Mouse (Mus musculus): ENCODE results near the gene Eno2. TPM values are rescaled to one million over a fixed set of nuclear protein-coding genes. Genes with fewer than 3 reads are reported as not detected.

Eno2 gene
- 3.4 and 5.4 TPM in 2 replicates for polyA plus RNA-seq (2016; fragmentation: Nextera tagmentation; extraction: Ambion mirVana)

DNA sequence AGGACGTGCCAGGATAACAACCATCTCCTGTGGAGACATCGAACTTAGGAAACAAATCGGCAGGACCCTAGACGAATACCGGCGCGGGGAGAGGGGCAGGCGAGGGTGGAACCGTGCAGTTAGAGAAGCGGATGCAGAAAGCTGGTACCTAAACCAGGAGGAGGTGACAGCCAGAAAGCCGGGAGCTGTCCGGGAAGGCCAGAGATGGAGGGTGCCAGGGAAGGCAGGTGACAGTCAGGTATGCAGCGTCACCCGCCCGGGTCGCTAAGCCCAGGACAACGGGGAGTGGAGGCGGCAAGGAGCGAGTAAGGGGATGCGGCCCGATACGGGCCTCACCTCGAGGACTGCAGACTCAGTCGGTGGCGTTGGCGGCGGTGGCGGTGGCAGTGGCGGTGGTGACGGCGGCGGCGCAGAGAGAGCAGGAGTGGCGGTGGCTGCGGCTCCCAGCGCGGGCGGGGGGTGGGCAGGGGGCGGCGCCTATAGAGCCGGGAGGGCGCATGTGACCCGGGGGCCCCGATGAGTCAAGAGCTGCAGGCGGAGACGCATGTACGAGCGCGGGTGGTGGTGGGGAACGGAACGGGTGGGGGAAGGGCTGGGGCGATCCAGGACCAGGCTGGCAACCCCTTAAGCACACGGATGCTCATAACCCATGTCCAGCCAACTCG, at the start of gene Eno2:
Eno2 (minus strand) TSS at position 573 of the 665 bp plus-strand sequence.
- Histone ChIP-seq H3K27ac (peak within 1 kb of the TSS; percentile 82), H3K36me3 (no peaks in the 10 kb centered on the region), H3K9me3 (no peaks in the 10 kb centered on the region), H3K4me3 (peak within 1 kb of the TSS; percentile 65), H3K27me3 (ENCODE audit: insufficient read depth, poor library complexity, severe bottlenecking) (peaks cover 74% of the 10 kb centered on the region), H3K4me1 (replicated peaks) (peaks cover 43% of the 10 kb centered on the region)
- DNase-seq (ENCODE audit: low spot score), result peak; percentile 60
- WGBS, result 1% methylated on average over 54 of the region's 54 CpGs

DNA sequence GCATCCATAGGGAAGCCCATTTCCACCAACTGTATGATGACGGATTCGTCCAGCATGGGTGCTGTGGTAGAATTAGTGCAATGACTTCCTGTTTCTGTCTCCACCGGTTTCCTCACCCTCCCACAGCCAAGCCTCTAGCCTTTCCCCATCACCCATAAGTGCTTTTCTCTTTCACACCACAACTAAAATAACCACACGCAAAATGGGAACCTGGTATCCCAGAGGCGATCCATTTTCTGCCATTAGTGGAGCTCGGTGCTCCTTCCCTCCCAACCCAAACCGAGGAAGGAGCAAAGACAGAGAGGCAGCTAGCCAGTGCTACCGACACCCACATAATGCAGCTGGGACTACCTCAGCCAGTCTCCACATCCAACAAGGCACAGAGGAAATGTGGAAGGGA, 48.5 kb upstream of the Eno2 start:
- DNase-seq (ENCODE audit: low spot score), result no peak
- Histone ChIP-seq H3K4me3 (no peak overlapping the region), H3K27ac (no peak overlapping the region), H3K36me3 (peaks cover 81% of the 10 kb centered on the region), H3K9me3 (no peaks in the 10 kb centered on the region), H3K27me3 (ENCODE audit: insufficient read depth, poor library complexity, severe bottlenecking) (no peaks in the 10 kb centered on the region), H3K4me1 (replicated peaks) (peaks cover 23% of the 10 kb centered on the region)
- WGBS, result 93% methylated on average over 8 of the region's 8 CpGs

DNA sequence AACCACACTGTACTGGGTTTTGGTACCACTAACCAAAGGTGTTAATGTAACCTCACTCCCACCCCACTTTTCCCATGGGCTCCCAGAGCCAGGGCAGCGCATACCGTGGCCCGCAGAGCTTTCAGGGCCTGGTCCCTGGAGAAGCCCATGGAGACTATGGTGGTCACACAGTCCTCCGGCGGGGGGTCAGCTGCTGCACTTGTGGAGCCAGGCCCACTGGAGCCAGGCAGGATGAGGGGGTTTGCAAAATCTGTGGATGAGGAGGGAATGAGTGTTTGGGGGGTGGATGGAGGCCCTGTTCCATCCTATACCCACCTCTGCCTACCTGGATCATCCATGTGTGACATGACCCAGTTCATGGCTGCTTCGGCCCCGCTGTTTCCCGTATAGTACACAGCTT, 48.1 kb upstream of the Eno2 start:
- H3K4me1 ChIP-seq (replicated peaks), result peaks cover 28% of the 10 kb centered on the region
- no peak overlapping the region for H3K4me3 ChIP-seq
- H3K9me3 ChIP-seq, result no peaks in the 10 kb centered on the region
- H3K27ac ChIP-seq, result no peak overlapping the region
- DNase-seq (ENCODE audit: low spot score), result no peak
- over 99% methylated on average over 8 of the region's 8 CpGs for WGBS
- H3K36me3 ChIP-seq, result peaks cover 80% of the 10 kb centered on the region
- H3K27me3 ChIP-seq (ENCODE audit: insufficient read depth, poor library complexity, severe bottlenecking), result no peaks in the 10 kb centered on the region

DNA sequence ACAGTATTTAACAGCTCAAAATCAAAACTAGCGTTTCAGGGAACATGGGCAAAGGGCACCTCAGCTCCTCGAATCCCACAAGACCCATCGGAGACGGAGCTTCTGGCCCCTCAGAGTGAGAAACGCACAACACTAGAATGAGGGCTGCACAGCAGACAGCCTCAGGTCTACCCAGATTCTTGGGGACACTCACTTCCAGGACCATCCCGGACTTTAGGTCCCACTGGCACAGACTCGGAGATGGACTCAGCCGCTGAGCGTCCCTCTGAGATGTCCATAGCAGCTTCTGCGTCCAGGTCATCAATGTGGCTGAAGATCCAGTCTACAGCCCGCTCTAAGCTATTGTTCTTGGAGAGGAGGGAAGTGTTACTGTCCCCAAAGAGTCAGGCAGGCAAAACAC, 47.7 kb upstream of the Eno2 start:
- 93% methylated on average over 11 of the region's 11 CpGs for WGBS
- H3K36me3 ChIP-seq, result peaks cover 80% of the 10 kb centered on the region

DNA sequence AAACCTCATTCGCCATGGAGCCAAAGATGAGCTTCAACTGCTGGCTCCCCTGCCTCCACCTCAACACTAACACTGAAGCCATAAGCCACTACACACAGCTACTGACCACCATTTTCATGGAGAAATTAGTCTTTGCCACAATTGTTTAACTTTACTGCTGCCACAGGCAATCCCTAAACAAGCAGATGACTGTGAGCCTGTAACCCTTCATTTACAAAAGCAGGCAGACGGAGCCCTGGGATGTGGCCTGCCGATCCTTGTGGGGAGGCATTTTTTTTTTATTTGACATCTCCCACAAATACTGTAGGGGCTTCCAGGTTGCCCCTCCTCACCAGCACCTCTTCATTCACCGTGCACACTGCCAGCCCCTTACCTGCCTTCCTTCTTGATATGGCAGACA, 47.1 kb upstream of the Eno2 start:
- H3K27ac ChIP-seq, result no peak overlapping the region
- no peak overlapping the region for H3K4me3 ChIP-seq
- H3K36me3 ChIP-seq, result peaks cover 80% of the 10 kb centered on the region
- no peaks in the 10 kb centered on the region for H3K9me3 ChIP-seq
- WGBS, result 93% methylated on average over 4 of the region's 4 CpGs
- no peak for DNase-seq (ENCODE audit: low spot score)
- no peaks in the 10 kb centered on the region for H3K27me3 ChIP-seq (ENCODE audit: insufficient read depth, poor library complexity, severe bottlenecking)
- H3K4me1 ChIP-seq (replicated peaks), result peaks cover 37% of the 10 kb centered on the region

More for the DNA sequence above, 47.7 kb upstream of the Eno2 start:
- Histone ChIP-seq H3K4me3 (no peak overlapping the region), H3K27ac (no peak overlapping the region), H3K9me3 (no peaks in the 10 kb centered on the region), H3K4me1 (replicated peaks) (peaks cover 32% of the 10 kb centered on the region), H3K27me3 (ENCODE audit: insufficient read depth, poor library complexity, severe bottlenecking) (no peaks in the 10 kb centered on the region)
- DNase-seq (ENCODE audit: low spot score), result no peak

DNA sequence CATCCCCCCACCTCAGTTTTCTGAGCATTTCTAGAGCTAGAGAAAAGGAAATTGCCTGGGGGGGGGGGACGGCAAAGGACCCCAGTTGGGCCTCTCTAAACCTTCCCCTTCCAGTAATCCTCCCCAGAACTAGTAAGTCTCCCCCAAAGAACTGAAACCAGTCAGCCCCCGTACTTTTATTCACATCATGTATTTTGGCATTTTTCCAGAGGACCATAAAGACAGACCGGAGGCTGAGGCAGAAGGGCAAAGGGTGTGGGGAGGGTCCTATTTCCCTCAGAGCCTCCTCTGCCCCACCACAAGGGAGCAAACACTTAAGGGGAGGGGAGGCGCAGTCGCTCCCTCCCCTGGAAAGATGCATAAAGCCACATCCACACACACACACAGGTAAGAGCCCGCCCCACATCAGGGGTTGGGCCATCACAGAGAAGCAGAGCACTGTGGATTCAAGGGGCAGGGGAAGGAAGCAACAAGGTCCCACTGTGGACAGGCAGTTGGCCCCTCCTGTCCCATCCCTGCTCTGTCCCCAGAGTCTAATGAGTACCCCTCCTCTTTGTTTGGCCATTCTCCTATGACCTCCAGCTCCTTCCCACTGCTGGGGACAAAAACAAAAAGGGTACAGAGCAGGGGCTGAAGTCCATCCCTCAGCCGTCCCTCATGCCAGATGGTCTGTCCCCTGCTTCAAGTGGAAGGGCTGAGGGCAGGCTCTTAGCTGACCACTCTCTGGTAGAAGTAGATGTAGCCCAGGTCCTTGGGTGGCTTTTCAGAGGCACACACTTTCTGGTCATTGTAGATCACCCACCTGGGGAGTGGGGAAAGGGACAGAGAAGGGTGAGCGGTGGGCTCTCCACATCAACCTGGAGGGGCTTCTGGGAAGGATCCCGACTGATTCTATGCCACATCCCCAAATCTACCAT, 45.6 kb upstream of the Eno2 start:
- DNase-seq (ENCODE audit: low spot score), result no peak
- peaks cover 45% of the 10 kb centered on the region for H3K4me1 ChIP-seq (replicated peaks)
- H3K9me3 ChIP-seq, result no peaks in the 10 kb centered on the region
- H3K4me3 ChIP-seq, result peak overlapping the region; percentile 92
- peaks cover 80% of the 10 kb centered on the region for H3K36me3 ChIP-seq
- WGBS, result 80% methylated on average over 9 of the region's 9 CpGs
- no peaks in the 10 kb centered on the region for H3K27me3 ChIP-seq (ENCODE audit: insufficient read depth, poor library complexity, severe bottlenecking)
- no peak overlapping the region; the same call in 1 of the 2 replicates for H3K27ac ChIP-seq

DNA sequence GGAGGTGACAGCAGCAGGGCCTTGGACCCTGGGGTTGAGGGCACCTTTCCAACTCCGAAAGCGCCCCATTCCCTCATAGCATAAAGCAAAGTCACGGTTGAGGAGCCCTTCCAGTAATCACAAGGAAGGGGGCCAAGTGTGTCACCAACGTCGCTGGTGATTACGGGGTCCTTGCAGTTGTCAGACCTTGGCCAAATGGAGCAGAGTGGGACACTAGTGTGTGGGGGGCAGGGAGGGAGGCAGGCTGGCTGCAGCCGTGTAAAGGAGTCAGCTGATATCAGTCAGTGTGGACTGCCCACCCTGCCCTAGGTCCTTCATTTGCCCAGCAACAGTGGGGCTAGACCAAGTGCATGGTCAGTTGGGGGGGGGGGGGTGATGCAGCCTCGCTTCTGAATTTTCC, 45.0 kb upstream of the Eno2 start:
- 47% methylated on average over 8 of the region's 8 CpGs for WGBS
- no peak for DNase-seq (ENCODE audit: low spot score)

DNA sequence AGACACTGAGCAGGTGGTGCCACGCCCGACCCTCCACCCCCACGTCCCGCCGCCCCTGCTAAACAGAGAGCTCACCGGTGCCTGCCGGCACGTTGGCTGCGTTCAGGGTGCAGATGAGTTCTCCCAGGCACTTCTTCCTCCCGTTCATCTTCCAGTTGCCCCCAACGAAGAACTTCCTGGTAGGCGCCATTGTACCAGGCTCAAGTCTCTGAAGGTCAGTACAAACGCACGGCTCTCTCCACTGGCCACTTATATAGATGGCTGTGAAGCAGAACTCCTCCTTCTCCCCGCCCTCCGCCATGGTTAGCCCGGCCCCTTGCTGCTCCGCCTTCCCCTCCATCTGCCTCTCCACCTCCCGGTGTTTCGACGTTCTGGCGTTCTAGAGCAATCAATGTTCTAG, 44.5 kb upstream of the Eno2 start, which contains the start of gene Tpi1:
Tpi1 (minus strand) TSS at position 364 of the 400 bp plus-strand sequence.
- no peaks in the 10 kb centered on the region for H3K9me3 ChIP-seq
- under 1% methylated on average over 22 of the region's 22 CpGs for WGBS
- H3K36me3 ChIP-seq, result peaks cover 69% of the 10 kb centered on the region
- H3K27ac ChIP-seq, result peak within 1 kb of the TSS; percentile 98
- no peaks in the 10 kb centered on the region for H3K27me3 ChIP-seq (ENCODE audit: insufficient read depth, poor library complexity, severe bottlenecking)
- H3K4me1 ChIP-seq (replicated peaks), result peaks cover 57% of the 10 kb centered on the region
- peak; percentile 90 for DNase-seq (ENCODE audit: low spot score)
- H3K4me3 ChIP-seq, result peak within 1 kb of the TSS; percentile 92

More for the DNA sequence above, 45.0 kb upstream of the Eno2 start:
- Histone ChIP-seq H3K4me1 (replicated peaks) (peaks cover 52% of the 10 kb centered on the region), H3K9me3 (no peaks in the 10 kb centered on the region), H3K27ac (peak overlapping the region; percentile 98), H3K4me3 (peak overlapping the region; percentile 92), H3K27me3 (ENCODE audit: insufficient read depth, poor library complexity, severe bottlenecking) (no peaks in the 10 kb centered on the region), H3K36me3 (peaks cover 74% of the 10 kb centered on the region)

DNA sequence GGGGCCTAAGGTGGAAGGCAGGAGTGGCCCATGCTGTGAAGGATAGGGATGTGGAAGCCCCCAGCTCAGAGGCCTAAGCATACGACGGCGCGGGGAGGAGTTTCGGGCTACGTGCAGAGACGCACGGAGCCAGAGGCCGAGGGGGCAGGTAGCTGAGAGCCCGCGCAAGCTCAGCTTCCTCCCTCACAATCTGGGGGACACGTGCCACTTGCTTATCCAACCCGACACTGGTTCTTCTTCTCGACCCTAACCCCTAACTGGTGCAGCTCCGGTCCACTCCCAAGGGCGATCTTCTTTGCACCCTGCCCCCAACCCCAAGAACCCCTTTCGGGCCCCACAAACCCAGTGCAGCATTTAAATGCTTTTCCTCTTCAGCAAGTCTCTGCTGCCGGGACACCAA, 44.0 kb upstream of the Eno2 start:
- DNase-seq (ENCODE audit: low spot score), result peak; percentile 76
- H3K36me3 ChIP-seq, result peaks cover 65% of the 10 kb centered on the region
- no peaks in the 10 kb centered on the region for H3K27me3 ChIP-seq (ENCODE audit: insufficient read depth, poor library complexity, severe bottlenecking)
- H3K9me3 ChIP-seq, result no peaks in the 10 kb centered on the region
- peak overlapping the region; percentile 98 for H3K27ac ChIP-seq
- 1% methylated on average over 18 of the region's 18 CpGs for WGBS
- peaks cover 61% of the 10 kb centered on the region for H3K4me1 ChIP-seq (replicated peaks)
- H3K4me3 ChIP-seq, result peak overlapping the region; percentile 92

DNA sequence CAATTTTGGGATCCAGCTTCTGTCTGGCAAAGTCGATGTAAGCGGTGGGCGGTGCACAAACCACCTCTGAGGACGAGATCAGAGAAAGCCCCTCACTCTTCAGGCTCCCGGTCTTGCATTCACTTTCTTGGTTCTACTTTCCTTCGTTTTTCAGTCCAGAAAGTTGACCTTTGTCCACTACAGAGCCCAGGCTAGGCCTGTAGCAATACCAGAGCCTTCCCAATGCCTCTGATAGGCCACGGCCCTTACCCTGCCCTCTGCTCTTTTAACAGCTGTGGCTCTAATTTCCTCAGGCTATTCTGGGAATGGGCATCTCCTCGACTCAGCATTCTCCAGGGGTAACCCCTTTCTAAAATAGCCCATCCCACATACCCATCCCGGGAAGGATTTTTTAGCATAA, 43.4 kb upstream of the Eno2 start:
- H3K4me3 ChIP-seq, result peak overlapping the region; percentile 92
- H3K27me3 ChIP-seq (ENCODE audit: insufficient read depth, poor library complexity, severe bottlenecking), result no peaks in the 10 kb centered on the region
- peaks cover 58% of the 10 kb centered on the region for H3K36me3 ChIP-seq
- peaks cover 68% of the 10 kb centered on the region for H3K4me1 ChIP-seq (replicated peaks)
- H3K27ac ChIP-seq, result peak overlapping the region; percentile 98
- DNase-seq (ENCODE audit: low spot score), result no peak
- 25% methylated on average over 9 of the region's 9 CpGs for WGBS
- no peaks in the 10 kb centered on the region for H3K9me3 ChIP-seq

DNA sequence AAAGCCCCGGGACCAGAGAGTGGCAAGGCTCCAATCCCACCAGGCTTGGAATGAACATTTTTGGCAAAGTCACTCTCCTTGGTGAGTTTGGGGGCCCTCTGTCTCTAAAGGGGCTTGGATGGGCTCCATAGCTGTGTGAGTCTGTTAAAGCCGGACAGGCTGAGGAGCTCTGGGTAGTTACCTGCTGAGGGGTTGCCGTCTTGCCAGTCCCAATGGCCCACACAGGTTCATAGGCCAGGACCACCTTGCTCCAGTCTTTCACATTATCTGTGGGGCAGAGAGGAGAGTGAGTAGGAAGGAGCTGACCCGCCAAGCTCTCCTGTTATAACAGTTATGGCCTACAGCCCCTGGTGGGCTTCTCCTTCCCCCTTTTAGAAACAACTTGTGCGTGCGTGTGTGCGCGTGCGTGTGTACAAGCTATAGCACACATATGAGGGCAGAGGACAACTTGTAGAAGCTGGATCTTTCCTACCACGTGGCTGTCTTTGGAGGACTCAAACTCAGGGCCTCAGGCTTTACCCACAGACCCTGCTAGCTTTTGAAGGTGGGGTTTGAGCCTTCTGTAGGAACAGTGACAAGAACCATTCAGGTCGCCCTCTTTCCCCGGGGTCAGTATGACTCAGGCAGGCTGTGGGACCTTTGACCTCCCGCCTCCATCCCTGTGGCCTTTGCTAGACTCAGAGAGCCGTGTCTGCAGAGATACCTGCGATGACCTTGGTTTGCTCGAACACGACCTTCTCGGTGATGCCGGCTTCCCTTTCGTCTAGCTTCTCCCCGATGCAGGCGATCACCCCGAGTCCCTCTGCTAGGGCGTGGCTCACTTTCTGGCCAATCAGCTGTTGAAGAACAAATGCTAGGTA, 42.5 kb upstream of the Eno2 start:
- Histone ChIP-seq H3K4me3 (peak overlapping the region; percentile 92), H3K27me3 (ENCODE audit: insufficient read depth, poor library complexity, severe bottlenecking) (no peaks in the 10 kb centered on the region), H3K4me1 (replicated peaks) (peaks cover 69% of the 10 kb centered on the region), H3K27ac (peak overlapping the region; percentile 98), H3K9me3 (no peaks in the 10 kb centered on the region), H3K36me3 (peaks cover 49% of the 10 kb centered on the region)
- DNase-seq (ENCODE audit: low spot score), result no peak
- WGBS, result 82% methylated on average over 24 of the region's 24 CpGs

DNA sequence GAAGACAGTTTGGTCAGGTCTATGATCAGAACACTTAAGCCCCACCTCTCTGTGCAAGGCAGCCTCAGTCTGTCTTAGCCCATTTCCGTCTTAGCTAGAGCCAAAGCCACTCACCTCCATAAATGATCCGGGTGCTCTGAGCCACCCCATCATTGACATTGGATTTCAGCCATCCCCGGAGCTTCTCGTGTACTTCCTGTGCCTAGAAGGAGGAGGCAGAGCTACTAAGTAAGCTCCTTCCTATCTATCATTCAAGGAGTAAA, 41.9 kb upstream of the Eno2 start:
- Histone ChIP-seq H3K36me3 (peaks cover 43% of the 10 kb centered on the region), H3K27me3 (ENCODE audit: insufficient read depth, poor library complexity, severe bottlenecking) (no peaks in the 10 kb centered on the region), H3K4me3 (no peak overlapping the region), H3K4me1 (replicated peaks) (peaks cover 74% of the 10 kb centered on the region), H3K27ac (no peak overlapping the region), H3K9me3 (no peaks in the 10 kb centered on the region)
- 92% methylated on average over 4 of the region's 4 CpGs for WGBS
- no peak for DNase-seq (ENCODE audit: low spot score)

Measured in hindbrain, embryonic 10.5 days (tissue).